Mouse (Mus musculus): Measurements from ENCODE around the gene Pam.

Gene Pam

GRCm38 (mm10) chr1:97909561-97909960 lies 185.9 kb downstream of the Pam start:
- no peak for DNase-seq (ENCODE audit: low spot score)

GRCm38 (mm10) chr1:97908736-97909135 lies 186.7 kb downstream of the Pam start:
- DNase-seq (ENCODE audit: low spot score), result no peak

- no peak for DNase-seq (ENCODE audit: low spot score)
Measured at GRCm38 (mm10) chr1:97903912-97904460, 191.5 kb downstream of the Pam start.

GRCm38 (mm10) chr1:97902830-97903229 lies 192.6 kb downstream of the Pam start:
- DNase-seq (ENCODE audit: low spot score), result no peak

- DNase-seq (ENCODE audit: low spot score), result no peak
Measured at GRCm38 (mm10) chr1:97900559-97901153, 194.8 kb downstream of the Pam start.

- DNase-seq (ENCODE audit: low spot score), result no peak
Measured at GRCm38 (mm10) chr1:97887511-97887910, 207.9 kb downstream of the Pam start.

GRCm38 (mm10) chr1:97883498-97883897 lies 211.9 kb downstream of the Pam start:
- DNase-seq (ENCODE audit: low spot score), result no peak

- no peak for DNase-seq (ENCODE audit: low spot score)
Measured at GRCm38 (mm10) chr1:97877037-97877436, 218.4 kb downstream of the Pam start.

- no peak for DNase-seq (ENCODE audit: low spot score)
Measured at GRCm38 (mm10) chr1:97873490-97874054, 221.9 kb downstream of the Pam start.

- DNase-seq (ENCODE audit: low spot score), result no peak
Measured at GRCm38 (mm10) chr1:97872493-97872892, 223.0 kb downstream of the Pam start.

- no peak for DNase-seq (ENCODE audit: low spot score)
Measured at GRCm38 (mm10) chr1:97872072-97872471, 223.4 kb downstream of the Pam start.

GRCm38 (mm10) chr1:97864135-97864534 lies 231.3 kb downstream of the Pam start:
- DNase-seq (ENCODE audit: low spot score), result no peak

- DNase-seq (ENCODE audit: low spot score), result no peak
Measured at GRCm38 (mm10) chr1:97863140-97863539, 232.3 kb downstream of the Pam start.

GRCm38 (mm10) chr1:97862734-97863133 lies 232.7 kb downstream of the Pam start:
- DNase-seq (ENCODE audit: low spot score), result no peak

GRCm38 (mm10) chr1:97854256-97854655 lies 241.2 kb downstream of the Pam start:
- no peak for DNase-seq (ENCODE audit: low spot score)

GRCm38 (mm10) chr1:97851601-97852175 lies 243.8 kb downstream of the Pam start:
- DNase-seq (ENCODE audit: low spot score), result no peak

GRCm38 (mm10) chr1:97848601-97849241 lies 246.7 kb downstream of the Pam start:
- DNase-seq (ENCODE audit: low spot score), result no peak

- no peak for DNase-seq (ENCODE audit: low spot score)
Measured at GRCm38 (mm10) chr1:97843220-97843992, 252.0 kb downstream of the Pam start.

GRCm38 (mm10) chr1:97834354-97834822 lies 261.1 kb downstream of the Pam start:
- no peak for DNase-seq (ENCODE audit: low spot score)

- DNase-seq (ENCODE audit: low spot score), result no peak
Measured at GRCm38 (mm10) chr1:97833466-97834353, 261.7 kb downstream of the Pam start.

GRCm38 (mm10) chr1:97828087-97828486 lies 267.4 kb downstream of the Pam start:
- no peak for DNase-seq (ENCODE audit: low spot score)
